Mouse (Mus musculus) splenic B cell, adult 2 months (primary cell): ENCODE results near the gene Pygo2.

Experiments used
- DNase-seq: peaks from one replicate; pipeline ENCODE4 v3.0.0-alpha.2; 2011; ENCODE audit warnings: low read depth, low spot score
- H3K27me3 ChIP-seq: 2 replicates; pipeline ENCODE4 v1.6.1; 2012; ENCODE audit warnings: mild to moderate bottlenecking, low read length, moderate library complexity, mixed read lengths; ENCODE audit not compliant: control insufficient read depth, poor library complexity, insufficient read depth, severe bottlenecking
- H3K36me3 ChIP-seq: 2 replicates; pipeline ENCODE4 v1.6.1; 2012; ENCODE audit warnings: mild to moderate bottlenecking, low read length, moderate library complexity, mixed read lengths; ENCODE audit not compliant: control insufficient read depth, poor library complexity, insufficient read depth, severe bottlenecking

Gene Pygo2

DNA sequence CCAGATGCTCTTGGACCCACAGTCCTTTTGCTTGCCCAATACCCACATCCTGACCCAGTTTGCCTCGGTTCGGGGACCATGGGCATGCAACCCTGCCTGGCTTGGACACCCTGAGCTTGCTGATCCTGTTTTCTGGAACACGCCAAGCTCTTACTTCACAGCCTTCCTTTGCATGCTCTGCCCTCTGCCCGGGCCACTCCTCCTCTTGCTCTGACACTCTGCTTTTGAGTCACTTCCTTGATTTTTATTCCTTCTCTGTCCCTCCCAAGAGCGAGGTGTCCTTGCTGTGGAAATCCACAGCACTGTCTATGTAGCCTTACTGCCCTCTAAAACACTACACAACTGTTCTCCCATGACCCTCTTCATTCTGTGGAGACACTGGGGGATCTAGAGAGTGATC lies 52.2 kb downstream of the Pygo2 start:
- no peak for DNase-seq

More for the DNA sequence above, 52.2 kb downstream of the Pygo2 start:
- Histone ChIP-seq H3K36me3 (no peaks in the 10 kb centered on the region), H3K27me3 (no peaks in the 10 kb centered on the region)
